Comparison of ENCODE assay signal across 31 mouse cellular contexts in the genomic region with DNA sequence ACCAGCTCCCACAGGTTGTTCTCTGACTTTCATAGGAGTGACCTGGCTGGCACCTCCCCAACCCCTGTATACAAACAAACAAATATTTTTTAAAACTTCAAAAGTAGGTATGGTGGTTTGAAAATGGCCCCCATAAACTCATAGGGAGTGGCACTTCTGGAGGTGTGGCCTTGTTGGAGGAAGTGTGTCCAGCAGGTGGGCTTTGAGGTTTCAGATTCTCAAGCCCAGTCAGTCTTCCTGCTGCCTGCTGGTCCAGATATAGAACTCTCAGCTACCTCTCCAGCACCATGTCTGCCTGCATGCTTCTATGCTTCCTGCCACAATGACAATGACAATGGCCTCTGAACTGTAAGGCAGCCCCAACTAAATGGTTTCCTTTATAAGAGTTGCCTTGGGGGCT.
"Had no signal": no experiment of that assay in that cellular context is flagged by ENCODE, and none has a peak within 500 bp of the region (broad histone marks: within the 10 kb centered on the region; RNA-seq: fewer than 3 reads in every experiment).

No protein-coding gene starts in this region.

- H3K4me3 ChIP-seq: limb, embryonic 12.5 days; limb, embryonic 13.5 days; limb, embryonic 15.5 days; liver, embryonic 12.5 days; liver, embryonic 13.5 days; liver, embryonic 15.5 days; lung, embryonic 15.5 days; megakaryocyte, embryonic 14.5 days; midbrain, embryonic 10.5 days; midbrain, embryonic 12.5 days; midbrain, embryonic 13.5 days; midbrain, embryonic 15.5 days; myocyte; neural tube, embryonic 12.5 days had no signal

- H3K9me3 ChIP-seq: limb, embryonic 12.5 days; limb, embryonic 13.5 days; limb, embryonic 15.5 days; liver, embryonic 12.5 days; liver, embryonic 13.5 days; liver, embryonic 15.5 days; lung, embryonic 15.5 days; megakaryocyte, embryonic 14.5 days; midbrain, embryonic 10.5 days; midbrain, embryonic 12.5 days; midbrain, embryonic 13.5 days; midbrain, embryonic 15.5 days; neural tube, embryonic 12.5 days had no signal

- H3K4me1 ChIP-seq: limb, embryonic 12.5 days; limb, embryonic 13.5 days; limb, embryonic 15.5 days; liver, embryonic 12.5 days; liver, embryonic 13.5 days; liver, embryonic 15.5 days; lung, embryonic 15.5 days; midbrain, embryonic 10.5 days; midbrain, embryonic 12.5 days; midbrain, embryonic 13.5 days; midbrain, embryonic 15.5 days; neural tube, embryonic 12.5 days had no signal

- H3K9ac ChIP-seq: limb, embryonic 12.5 days; limb, embryonic 13.5 days; limb, embryonic 15.5 days; liver, embryonic 12.5 days; liver, embryonic 13.5 days; liver, embryonic 14.5 days; liver, embryonic 15.5 days; liver, postnatal 0 days; lung, embryonic 14.5 days; lung, embryonic 15.5 days; midbrain, embryonic 12.5 days; midbrain, embryonic 13.5 days; midbrain, embryonic 15.5 days; neural tube, embryonic 12.5 days had no signal

- H3K36me3 ChIP-seq: limb, embryonic 12.5 days; limb, embryonic 13.5 days; limb, embryonic 15.5 days; liver, embryonic 12.5 days; liver, embryonic 13.5 days; liver, embryonic 15.5 days; lung, embryonic 15.5 days; midbrain, embryonic 10.5 days; midbrain, embryonic 12.5 days; midbrain, embryonic 13.5 days; midbrain, embryonic 15.5 days; neural tube, embryonic 12.5 days had no signal

- H3K27ac ChIP-seq: limb, embryonic 12.5 days; limb, embryonic 13.5 days; limb, embryonic 15.5 days; liver, embryonic 12.5 days; liver, embryonic 13.5 days; liver, embryonic 14.5 days; liver, embryonic 15.5 days; lung, embryonic 15.5 days; macrophage; midbrain, embryonic 10.5 days; midbrain, embryonic 12.5 days; midbrain, embryonic 13.5 days; midbrain, embryonic 15.5 days; neural tube, embryonic 12.5 days had no signal

- H3K27me3 ChIP-seq: limb, embryonic 12.5 days; limb, embryonic 13.5 days; limb, embryonic 15.5 days; liver, embryonic 12.5 days; liver, embryonic 13.5 days; liver, embryonic 15.5 days; lung, embryonic 15.5 days; megakaryocyte, embryonic 14.5 days; midbrain, embryonic 12.5 days; midbrain, embryonic 13.5 days; midbrain, embryonic 15.5 days; neural tube, embryonic 12.5 days had no signal

- H3K4me2 ChIP-seq: limb, embryonic 12.5 days; limb, embryonic 13.5 days; limb, embryonic 15.5 days; liver, embryonic 11.5 days; liver, embryonic 12.5 days; liver, embryonic 13.5 days; liver, embryonic 15.5 days; lung, embryonic 14.5 days; lung, embryonic 15.5 days; midbrain, embryonic 11.5 days; midbrain, embryonic 12.5 days; midbrain, embryonic 13.5 days; midbrain, embryonic 15.5 days; neural tube, embryonic 12.5 days had no signal

- ATAC-seq: liver, embryonic 12.5 days; liver, postnatal 0 days; lung, postnatal 0 days; midbrain, embryonic 13.5 days; midbrain, embryonic 15.5 days; midbrain, embryonic 16.5 days had no signal

- DNase-seq: left cerebral cortex, postnatal 4 days; liver; liver, embryonic 13.5 days; liver, postnatal 0 days; lung, adult 18-20 months; lung, adult 2 months; lung, embryonic 14.5 days; lung, postnatal 10 days; lung, postnatal 14 days; lung, postnatal 36 days; lung, postnatal 4 days; midbrain, embryonic 14.5 days had no signal
